Mouse (Mus musculus): ENCODE results near the gene Anks1b.

Anks1b gene

DNA sequence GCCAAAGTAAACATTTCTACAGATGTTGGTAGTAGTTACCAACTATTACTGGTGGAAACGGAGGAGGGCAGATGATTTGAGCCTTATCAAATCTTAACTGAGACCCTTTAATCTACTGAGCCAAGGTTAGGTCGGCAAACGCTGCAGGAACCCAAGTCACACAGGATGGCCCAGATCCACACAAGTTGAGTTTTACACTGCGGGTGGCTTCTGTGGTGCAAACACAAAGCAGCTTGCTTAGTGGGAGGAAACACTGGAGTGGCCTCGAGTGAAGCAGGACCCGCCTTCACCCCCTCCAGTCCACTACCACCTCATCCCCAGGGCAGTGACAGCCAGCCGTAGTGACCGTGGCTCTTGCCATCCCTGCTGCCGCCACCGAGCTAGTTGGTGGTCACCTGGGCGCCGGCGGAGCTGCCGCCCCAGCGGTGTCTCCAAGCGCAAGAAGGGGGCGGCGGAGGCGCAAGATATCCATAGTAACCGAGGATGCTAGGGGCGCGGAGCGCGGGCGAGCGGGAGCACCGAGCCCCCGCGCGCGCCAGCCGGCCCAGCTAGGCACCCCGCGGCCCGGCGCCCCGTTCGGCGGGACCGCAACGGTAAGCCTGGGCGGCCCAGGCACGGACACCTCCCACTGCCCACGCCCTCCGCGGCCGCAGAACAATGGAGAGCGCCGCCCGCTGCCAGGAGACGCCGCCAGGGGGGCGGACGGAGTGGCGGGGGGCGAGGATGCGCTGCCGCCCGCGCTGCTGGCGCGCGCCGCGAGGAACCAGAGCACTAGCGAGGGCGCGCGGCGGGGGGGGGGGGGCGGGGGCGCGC is 955.5 kb downstream of the Anks1b start:
- no peak for DNase-seq

GRCm38 (mm10) chr10:90829394-90830267 is 956.3 kb downstream of the Anks1b start:
- no peak for DNase-seq

DNA sequence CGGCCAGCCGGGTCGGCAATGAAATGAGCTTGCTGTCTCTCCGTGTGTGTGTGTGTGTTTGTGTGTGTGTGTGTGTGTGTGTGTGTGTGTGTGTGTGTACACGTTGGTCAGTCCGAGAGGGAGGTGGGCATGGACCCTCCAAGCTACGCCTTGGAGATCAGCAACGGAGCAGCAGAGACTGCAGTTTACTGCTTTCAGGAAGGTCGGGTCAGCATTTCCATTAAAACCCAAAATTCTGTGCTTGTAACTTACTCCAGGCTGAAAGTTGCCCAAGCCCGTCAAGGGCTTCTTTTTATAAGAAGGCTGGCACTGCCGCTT is 956.9 kb downstream of the Anks1b start:
- no peak for DNase-seq

GRCm38 (mm10) chr10:90830591-90831287 is 957.4 kb downstream of the Anks1b start:
- DNase-seq, result no peak

GRCm38 (mm10) chr10:90831288-90831626 is 957.9 kb downstream of the Anks1b start:
- no peak for DNase-seq

DNA sequence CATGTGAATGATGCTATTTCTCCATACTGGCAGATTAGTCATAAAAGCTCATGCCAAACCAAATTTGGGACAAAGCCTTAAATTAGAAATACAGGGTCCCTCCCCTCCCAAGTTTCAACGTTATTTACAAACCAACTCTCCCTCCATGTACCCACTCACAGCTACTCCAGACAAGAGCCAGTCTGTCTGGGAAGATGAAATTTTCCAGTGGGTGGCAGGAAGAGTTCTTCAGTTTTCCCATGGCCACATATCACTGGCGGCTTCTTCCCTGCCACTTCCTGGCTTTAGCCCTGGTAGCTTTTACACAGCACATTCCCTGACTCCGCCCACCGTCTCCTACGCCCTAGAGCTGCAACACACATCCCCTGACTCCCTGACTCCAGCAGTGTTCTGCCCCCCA is 961.0 kb downstream of the Anks1b start:
- no peak for DNase-seq

GRCm38 (mm10) chr10:90835195-90835594 is 961.9 kb downstream of the Anks1b start:
- DNase-seq, result no peak

DNA sequence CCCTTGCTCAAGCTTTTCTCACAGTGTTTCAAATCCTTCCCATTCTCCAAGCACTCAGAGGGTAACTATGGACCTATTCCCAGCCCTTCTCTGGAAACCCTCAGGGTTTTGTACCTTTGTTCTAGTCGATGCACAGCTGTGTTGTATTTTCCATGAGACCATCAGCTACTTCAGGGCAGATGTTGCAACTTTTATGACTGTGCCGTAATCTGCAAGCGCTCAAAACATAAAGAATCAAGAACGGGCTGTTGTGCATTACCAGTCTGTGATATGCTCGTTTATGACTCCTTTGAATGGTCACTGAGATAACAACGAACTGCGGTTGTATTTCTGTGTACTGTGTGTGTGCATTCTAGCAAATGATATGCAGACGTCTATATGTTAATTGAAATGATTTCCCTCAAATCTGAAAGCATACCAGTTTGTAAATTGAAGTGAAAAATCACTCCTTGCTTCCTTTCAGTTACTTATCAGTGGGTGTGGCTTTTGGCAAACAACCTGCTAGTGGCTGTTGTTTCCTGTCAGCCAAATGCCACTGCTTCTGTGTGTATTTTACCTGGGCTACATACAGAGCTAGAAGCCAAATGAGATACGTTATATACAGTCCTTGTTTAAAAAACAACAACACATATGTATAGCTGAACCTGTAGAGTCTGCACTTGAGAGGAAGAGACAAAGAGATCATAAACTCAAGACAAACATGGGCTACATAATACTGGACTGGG is 966.5 kb downstream of the Anks1b start:
- DNase-seq, result no peak

- DNase-seq, result no peak
Measured at GRCm38 (mm10) chr10:90842398-90842797, 969.1 kb downstream of the Anks1b start.

DNA sequence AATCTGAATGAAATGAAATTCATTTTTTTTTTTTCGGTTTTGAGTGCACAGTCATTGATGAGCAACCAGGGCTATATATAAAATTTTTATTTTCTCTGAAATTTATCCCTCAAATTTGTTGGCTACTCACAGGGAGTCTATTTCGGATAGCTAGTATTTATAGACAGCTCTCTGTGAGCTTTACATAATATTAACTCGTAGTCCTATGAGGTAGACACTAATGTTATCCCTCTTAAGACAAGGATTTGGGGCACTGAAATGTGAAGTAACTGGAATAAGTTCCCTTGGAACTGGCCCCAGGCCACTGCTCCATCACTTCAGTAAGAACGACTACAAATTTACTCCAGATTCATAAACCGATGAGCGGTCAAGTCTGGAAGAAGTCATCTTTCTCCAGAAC is 977.8 kb downstream of the Anks1b start:
- DNase-seq, result no peak

DNA sequence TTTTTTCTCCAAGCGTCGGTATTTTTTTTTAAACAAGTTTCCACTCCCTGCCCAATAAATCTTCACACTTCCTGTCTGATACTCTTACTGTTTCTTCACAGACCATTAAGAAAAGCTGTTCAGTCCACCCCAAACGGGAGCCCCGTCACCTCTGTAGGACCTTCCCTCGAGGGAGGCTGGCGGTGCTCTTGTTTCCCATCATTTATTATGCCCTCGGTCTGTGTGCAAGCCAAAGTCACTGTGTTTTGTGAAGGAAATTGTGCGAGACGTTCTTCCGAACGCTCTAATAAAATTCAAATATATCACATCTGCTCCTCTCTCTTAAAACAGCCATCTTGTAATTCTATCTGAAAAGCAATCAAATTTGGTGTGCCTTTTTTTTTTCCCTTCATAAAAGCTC is 978.7 kb downstream of the Anks1b start:
- DNase-seq, result no peak

- DNase-seq, result no peak
Measured at GRCm38 (mm10) chr10:90852432-90852831, 979.1 kb downstream of the Anks1b start.

DNA sequence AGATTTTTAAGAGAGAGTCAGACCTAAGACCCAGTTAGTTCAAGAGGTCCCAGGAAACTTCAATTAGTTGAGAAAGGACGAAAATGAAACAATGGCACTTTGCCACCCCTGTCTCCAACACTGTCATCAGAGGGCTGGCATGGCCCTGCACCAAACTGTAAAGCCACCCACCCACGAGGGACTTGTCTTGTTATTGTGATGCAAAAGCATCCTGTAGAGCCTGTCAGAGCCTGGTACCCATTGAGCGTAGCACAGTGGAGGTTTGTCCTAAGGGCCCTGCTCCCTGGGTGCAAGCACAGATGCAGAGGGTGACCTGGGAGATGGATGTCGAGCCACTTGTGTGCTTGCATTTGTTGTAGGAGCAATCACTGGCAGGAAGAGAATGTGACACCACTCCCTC is 983.4 kb downstream of the Anks1b start:
- no peak for DNase-seq

DNA sequence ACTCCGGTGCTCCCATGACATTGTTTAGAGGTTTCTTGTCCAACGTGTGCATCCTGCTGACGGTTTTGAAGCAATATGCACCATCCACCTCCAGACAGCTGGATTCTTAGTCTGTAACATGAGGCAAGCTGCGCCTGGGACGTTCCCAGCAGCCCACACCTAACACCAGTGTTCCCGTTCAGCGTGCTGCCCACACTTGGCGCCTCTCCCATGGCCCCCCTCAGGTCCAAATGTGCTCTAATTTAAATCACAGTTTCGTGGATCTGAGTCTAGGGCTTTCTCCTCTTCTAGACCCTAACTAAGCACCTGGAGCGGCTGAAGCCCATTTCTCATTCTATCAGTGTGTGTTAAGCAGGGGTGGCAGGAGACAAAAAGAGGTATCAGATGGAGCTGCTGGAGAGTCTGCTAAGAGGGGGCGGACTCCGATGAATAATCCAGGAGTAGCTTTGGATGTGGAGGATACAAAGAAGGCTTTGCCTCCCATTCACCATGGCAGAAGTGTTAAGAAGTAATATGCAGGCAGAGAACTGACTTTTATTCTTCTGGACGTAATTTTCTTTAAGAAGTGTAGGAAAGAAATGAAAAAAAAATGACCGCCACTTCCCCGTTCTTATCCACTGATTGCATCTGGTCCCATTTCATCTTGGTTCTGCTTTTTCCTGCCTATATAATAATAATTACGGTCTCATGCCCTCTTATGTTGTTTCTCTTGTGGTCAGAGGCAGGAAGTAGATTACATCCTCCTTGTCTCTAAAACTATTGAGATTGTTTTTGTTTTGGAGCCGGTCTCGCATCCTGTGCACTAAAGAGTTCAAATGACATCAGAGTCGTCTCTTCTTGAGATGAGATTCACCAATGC is 986.6 kb downstream of the Anks1b start:
- no peak for DNase-seq

DNA sequence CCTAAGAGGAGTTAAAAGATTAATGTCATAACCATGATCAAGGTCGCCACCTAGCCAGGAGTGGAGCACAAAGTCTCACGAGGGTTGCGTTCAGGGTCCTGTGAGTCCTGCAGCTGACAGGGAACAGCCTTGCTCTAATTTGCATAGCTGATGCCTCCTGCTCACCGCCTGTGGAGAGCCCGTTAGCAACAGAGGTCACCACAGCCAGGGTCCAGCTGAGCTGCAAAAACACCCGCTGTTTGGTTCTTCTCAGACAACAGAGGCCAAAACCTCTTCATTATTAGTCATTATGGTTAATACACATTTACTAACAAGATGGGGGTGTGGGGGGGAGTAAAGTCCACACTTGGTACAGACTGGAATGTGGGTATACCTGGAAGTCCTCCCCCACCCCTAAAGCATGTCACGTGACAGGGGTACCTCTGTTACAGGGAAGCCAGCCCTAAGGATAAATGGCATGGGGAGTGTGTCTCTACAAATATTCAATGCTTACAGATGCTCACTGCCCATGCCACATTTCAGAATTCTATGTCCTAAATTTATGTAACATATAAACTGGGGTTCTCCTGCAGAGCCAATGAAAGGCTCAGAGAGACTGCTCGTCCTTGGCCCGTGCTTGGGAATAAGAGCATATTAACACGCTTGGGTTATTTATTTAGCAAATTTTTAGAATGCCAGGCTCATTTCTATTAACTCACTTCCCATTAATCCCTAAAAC is 990.7 kb downstream of the Anks1b start:
- DNase-seq, result no peak

- DNase-seq, result no peak
Measured at GRCm38 (mm10) chr10:90864599-90864889, 991.2 kb downstream of the Anks1b start.

DNA sequence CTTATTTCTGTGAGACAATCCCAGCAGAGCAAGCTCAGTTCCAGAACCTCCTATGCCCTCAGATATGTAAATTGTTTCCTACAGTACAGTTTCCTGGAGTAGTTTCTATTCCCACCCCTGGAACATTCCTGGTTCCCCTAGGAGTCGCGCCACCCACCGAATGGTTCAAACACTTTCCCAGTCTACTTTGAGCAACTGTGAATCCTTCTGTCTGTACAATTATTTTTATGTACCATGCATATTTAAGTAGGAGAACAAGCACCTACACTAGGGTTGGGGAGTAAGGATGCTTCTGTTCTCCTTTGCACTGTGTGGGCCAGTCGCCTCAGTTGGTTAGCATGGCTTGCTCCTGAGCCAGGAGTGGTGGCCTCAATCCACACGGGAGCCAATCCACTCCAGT is 999.9 kb downstream of the Anks1b start:
- DNase-seq, result no peak

- DNase-seq, result no peak
Measured at GRCm38 (mm10) chr10:90874166-90874565, 1000.9 kb downstream of the Anks1b start.

GRCm38 (mm10) chr10:90880854-90881560 is 1007.7 kb downstream of the Anks1b start:
- no peak for DNase-seq

- no peak for DNase-seq
Measured at GRCm38 (mm10) chr10:90889566-90889965, 1016.3 kb downstream of the Anks1b start.

- no peak for DNase-seq
Measured at GRCm38 (mm10) chr10:90892728-90893127, 1019.4 kb downstream of the Anks1b start.

All from lung, postnatal 14 days (tissue).